ENCODE assay signal across 8 mouse cellular contexts in genomic region chr2:154604156-154604555, GRCm38 (mm10). TPM values are rescaled to one million over a fixed set of nuclear protein-coding genes. Genes with fewer than 3 reads are reported as not detected.
DNase-seq lines count a peak whose midpoint lies in the region; ATAC-seq and TF ChIP-seq lines count a peak whose summit lies in the region.

No protein-coding gene starts in this region.

- H3K27me3 ChIP-seq in lung, embryonic 15.5 days = peaks cover 7% of the 10 kb centered on the region; the same call in 1 of the 2 replicates
- H3K27me3 ChIP-seq in forebrain, embryonic 11.5 days (ENCODE audit: control insufficient read depth, insufficient read depth, low read length) = no peaks in the 10 kb centered on the region
- no peaks in the 10 kb centered on the region for H3K27me3 ChIP-seq in liver, embryonic 14.5 days (ENCODE audit: control insufficient read depth, insufficient read depth, low read length)
- no peaks in the 10 kb centered on the region for H3K27me3 ChIP-seq in thymus, adult 2 months (ENCODE audit: control insufficient read depth, insufficient read depth, low read length)

- 0 out of 2 replicates have a peak overlapping the region, but pooled peaks have one; percentile 51 for H3K27ac ChIP-seq in lung, embryonic 15.5 days
- H3K27ac ChIP-seq in forebrain, embryonic 11.5 days (ENCODE audit: low read depth, low read length) = no peak overlapping the region
- H3K27ac ChIP-seq in liver, embryonic 14.5 days = peak overlapping the region; percentile 92
- H3K27ac ChIP-seq in thymus, adult 2 months (ENCODE audit: control insufficient read depth, insufficient read depth, low read length) = peak overlapping the region; percentile 96

- H3K4me2 ChIP-seq in lung, embryonic 15.5 days = peak overlapping the region; percentile 73
- peak overlapping the region; percentile 57; the same call in 1 of the 2 replicates for H3K4me2 ChIP-seq in forebrain, embryonic 11.5 days (ENCODE audit: low read depth, low read length, severe bottlenecking)
- peak overlapping the region; percentile 95 for H3K4me2 ChIP-seq in liver, embryonic 14.5 days (ENCODE audit: low read depth)

- no peaks in the 10 kb centered on the region for H3K36me3 ChIP-seq in lung, embryonic 15.5 days
- H3K36me3 ChIP-seq in forebrain, embryonic 11.5 days (ENCODE audit: control insufficient read depth, insufficient read depth, low read length) = no peaks in the 10 kb centered on the region
- H3K36me3 ChIP-seq in liver, embryonic 14.5 days (replicated peaks; ENCODE audit: control insufficient read depth, insufficient read depth, low read depth) = no peaks in the 10 kb centered on the region
- H3K36me3 ChIP-seq in thymus, adult 2 months (ENCODE audit: control insufficient read depth, insufficient read depth, low read length) = no peaks in the 10 kb centered on the region

- no peak for TF ChIP-seq CTCF in liver, embryonic 14.5 days (IDR thresholded peaks at IDR 0.05; ENCODE audit: low read depth)
- no peak for TF ChIP-seq CTCF in thymus, adult 2 months (IDR thresholded peaks at IDR 0.05; ENCODE audit: borderline replicate concordance, control insufficient read depth, extremely low read depth, insufficient read depth, low read length, poor library complexity)

- no peaks in the 10 kb centered on the region for H3K9me3 ChIP-seq in lung, embryonic 15.5 days
- no peaks in the 10 kb centered on the region for H3K9me3 ChIP-seq in forebrain, embryonic 11.5 days (ENCODE audit: control insufficient read depth, low read length)
- H3K9me3 ChIP-seq in liver, embryonic 14.5 days (ENCODE audit: control insufficient read depth, low read length) = no peaks in the 10 kb centered on the region

- intact Hi-C loops in left cerebral cortex, postnatal 14 days (cut with DNase I) = no loop called here

- TF ChIP-seq EP300 in liver, embryonic 14.5 days (IDR thresholded peaks at IDR 0.05; ENCODE audit: low read depth) = no peak

- whole genome bisulfite sequencing in lung, embryonic 15.5 days = 30% methylated on average over 7 of the region's 7 CpGs
- WGBS in forebrain, embryonic 11.5 days = 44% methylated on average over 7 of the region's 7 CpGs
- WGBS in liver, embryonic 14.5 days (ENCODE audit: insufficient replicate concordance) = 15% methylated on average over 7 of the region's 7 CpGs
- 2% methylated on average over 7 of the region's 7 CpGs for WGBS in thymus, adult 2 months

- DNase-seq in lung, postnatal 36 days = no peak
- no peak for DNase-seq in forebrain, embryonic 11.5 days (ENCODE audit: low spot score)
- DNase-seq in liver, embryonic 14.5 days (ENCODE audit: low read depth in 3 of 3, low spot score in 3 of 3) = no peak
- DNase-seq in thymus, adult 2 months = peak; percentile 52
- no peak for DNase-seq in ovary, postnatal 36 days (ENCODE audit: low spot score)
- DNase-seq in left cerebral cortex, postnatal 14 days (ENCODE audit: low spot score in 2 of 2) = no peak
- DNase-seq in B cell, adult 2 months = no peak

- H3K4me1 ChIP-seq in lung, embryonic 15.5 days = peaks cover 17% of the 10 kb centered on the region
- H3K4me1 ChIP-seq in forebrain, embryonic 11.5 days (replicated peaks; ENCODE audit: control insufficient read depth, insufficient read depth, low read length) = peaks cover 7% of the 10 kb centered on the region; the same call in 1 of the 2 replicates
- H3K4me1 ChIP-seq in liver, embryonic 14.5 days (replicated peaks; ENCODE audit: control insufficient read depth in 2 of 2, insufficient read depth in 2 of 2, low read length in 1 of 2) = peaks cover 14 to 23% of the 10 kb centered on the region in 2 experiments
- peaks cover 29% of the 10 kb centered on the region for H3K4me1 ChIP-seq in thymus, adult 2 months (replicated peaks; ENCODE audit: control insufficient read depth, insufficient read depth, low read length)

- TF ChIP-seq POLR2A in thymus, adult 2 months (IDR thresholded peaks at IDR 0.05; ENCODE audit: control insufficient read depth, extremely low read depth, insufficient read depth, low read length, poor library complexity) = no peak

- H3K4me3 ChIP-seq in lung, embryonic 15.5 days = peak overlapping the region; percentile 82
- peak overlapping the region; percentile 58; the same call in 1 of the 2 replicates for H3K4me3 ChIP-seq in forebrain, embryonic 11.5 days (ENCODE audit: low read depth, low read length)
- H3K4me3 ChIP-seq in liver, embryonic 14.5 days (ENCODE audit: insufficient read depth in 1 of 2, low read depth in 2 of 2, low read length in 2 of 2) = peak overlapping the region; percentile 47 to 50
- no peak overlapping the region for H3K4me3 ChIP-seq in thymus, adult 2 months (ENCODE audit: control insufficient read depth, insufficient read depth, low read length)

- no peak for ATAC-seq in lung, embryonic 15.5 days (ENCODE audit: borderline replicate concordance, extremely low read depth, low FRiP score, low TSS enrichment)
- no peak for ATAC-seq in forebrain, embryonic 11.5 days (replicated peaks; ENCODE audit: low FRiP score)
- peak; percentile 3; the same call in 1 of the 2 replicates for ATAC-seq in liver, embryonic 14.5 days (ENCODE audit: insufficient read depth)

- H3K9ac ChIP-seq in lung, embryonic 15.5 days = peak overlapping the region; percentile 19; the same call in 1 of the 2 replicates
- no peak overlapping the region for H3K9ac ChIP-seq in forebrain, embryonic 11.5 days (ENCODE audit: low read length)
- peak overlapping the region; percentile 77 for H3K9ac ChIP-seq in liver, embryonic 14.5 days (replicated peaks)

RNA-seq across cellular contexts. Expression of gene Pxmp4, which starts 0.6 kb away (rescaled TPM):
- 26.4 and 29.1 TPM in 2 replicates for polyA plus RNA-seq in lung, embryonic 15.5 days (2015; fragmentation: Nextera tagmentation; extraction: Ambion mirVana)
- polyA plus RNA-seq in forebrain, embryonic 11.5 days (2014; fragmentation: Nextera tagmentation; extraction: Ambion mirVana) = 10.0 and 10.6 TPM in 2 replicates
- polyA plus RNA-seq in liver, embryonic 14.5 days (2012; rRNA removed) = 18.7 and 27.6 TPM in 2 replicates
- 30.2 and 35.4 TPM in 2 replicates for polyA plus RNA-seq in liver, embryonic 14.5 days (2014; fragmentation: Nextera tagmentation; extraction: Ambion mirVana)
- polyA plus RNA-seq in thymus, adult 2 months (2012; rRNA removed) = 70.7 and 71.7 TPM in 2 replicates
- 10 to 100 TPM; 16.1 to 16.8 TPM for total RNA-seq in left cerebral cortex, postnatal 14 days (2021)

RNA-seq across cellular contexts. Expression of gene Zfp341, which starts 8.9 kb away (rescaled TPM):
- polyA plus RNA-seq in lung, embryonic 15.5 days (2015; fragmentation: Nextera tagmentation; extraction: Ambion mirVana) = 1.0 TPM in 2 replicates
- 1.5 and 2.1 TPM in 2 replicates for polyA plus RNA-seq in forebrain, embryonic 11.5 days (2014; fragmentation: Nextera tagmentation; extraction: Ambion mirVana)
- 3.6 and 3.9 TPM in 2 replicates for polyA plus RNA-seq in liver, embryonic 14.5 days (2012; rRNA removed)
- polyA plus RNA-seq in liver, embryonic 14.5 days (2014; fragmentation: Nextera tagmentation; extraction: Ambion mirVana) = 1.1 and 2.2 TPM in 2 replicates
- 10.6 and 10.8 TPM in 2 replicates for polyA plus RNA-seq in thymus, adult 2 months (2012; rRNA removed)
- total RNA-seq in left cerebral cortex, postnatal 14 days (2021) = 10 to 100 TPM; 13.3 to 14.2 TPM

RNA-seq across cellular contexts. Expression of gene 4930519P11Rik, which starts 9.1 kb away (rescaled TPM):
- polyA plus RNA-seq in lung, embryonic 15.5 days (2015; fragmentation: Nextera tagmentation; extraction: Ambion mirVana) = not detected in 2 replicates
- polyA plus RNA-seq in forebrain, embryonic 11.5 days (2014; fragmentation: Nextera tagmentation; extraction: Ambion mirVana) = 1.0 TPM in 1 of 2 replicates, not detected in the other
- 0.35 TPM in 1 of 2 replicates, not detected in the other for polyA plus RNA-seq in liver, embryonic 14.5 days (2012; rRNA removed)
- polyA plus RNA-seq in liver, embryonic 14.5 days (2014; fragmentation: Nextera tagmentation; extraction: Ambion mirVana) = 0.32 TPM in 1 of 2 replicates, not detected in the other
- 1.5 and 1.7 TPM in 2 replicates for polyA plus RNA-seq in thymus, adult 2 months (2012; rRNA removed)
- not detected for total RNA-seq in left cerebral cortex, postnatal 14 days (2021)

RNA-seq across cellular contexts. Expression of gene E2f1, which starts 34.5 kb away (rescaled TPM):
- 28.1 and 31.2 TPM in 2 replicates for polyA plus RNA-seq in lung, embryonic 15.5 days (2015; fragmentation: Nextera tagmentation; extraction: Ambion mirVana)
- 17.6 and 18.6 TPM in 2 replicates for polyA plus RNA-seq in forebrain, embryonic 11.5 days (2014; fragmentation: Nextera tagmentation; extraction: Ambion mirVana)
- 26.2 and 26.4 TPM in 2 replicates for polyA plus RNA-seq in liver, embryonic 14.5 days (2012; rRNA removed)
- polyA plus RNA-seq in liver, embryonic 14.5 days (2014; fragmentation: Nextera tagmentation; extraction: Ambion mirVana) = 6.0 and 7.6 TPM in 2 replicates
- polyA plus RNA-seq in thymus, adult 2 months (2012; rRNA removed) = 34.0 and 50.3 TPM in 2 replicates
- total RNA-seq in left cerebral cortex, postnatal 14 days (2021) = 10 to 100 TPM; 11.5 to 11.8 TPM

RNA-seq across cellular contexts. Expression of gene Necab3, which starts 45.5 kb away (rescaled TPM):
- polyA plus RNA-seq in lung, embryonic 15.5 days (2015; fragmentation: Nextera tagmentation; extraction: Ambion mirVana) = 2.1 and 2.9 TPM in 2 replicates
- 5.5 and 7.6 TPM in 2 replicates for polyA plus RNA-seq in forebrain, embryonic 11.5 days (2014; fragmentation: Nextera tagmentation; extraction: Ambion mirVana)
- polyA plus RNA-seq in liver, embryonic 14.5 days (2012; rRNA removed) = 0.80 and 1.7 TPM in 2 replicates
- polyA plus RNA-seq in liver, embryonic 14.5 days (2014; fragmentation: Nextera tagmentation; extraction: Ambion mirVana) = 0.87 and 0.96 TPM in 2 replicates
- 14.8 and 15.7 TPM in 2 replicates for polyA plus RNA-seq in thymus, adult 2 months (2012; rRNA removed)
- total RNA-seq in left cerebral cortex, postnatal 14 days (2021) = 100 to 1,000 TPM in 1 of 2 experiments, 10 to 100 TPM in 1; 90.6 to 113 TPM
